Mouse (Mus musculus) CD8-positive naive resting alpha-beta T cell, adult 2 months (primary cell): ENCODE measurements at regions not wholly inside any gene's neighbourhood (a gene's known extent, or its start where the extent isn't known, plus 50 kb on each side); places are given as distances from the start of the nearest gene placed in this dataset.

Experiments used
- DNase-seq, 2 experiments: peaks; one replicate each; pipeline ENCODE4 v3.0.0; 2022; ENCODE audit warnings: low read depth in 2 of 2, low spot score in 2 of 2

GRCm38 (mm10) chr1:102628061-102628460, 2140.3 kb upstream of the Cdh20 start:
- peak; percentile 100 for DNase-seq

DNA sequence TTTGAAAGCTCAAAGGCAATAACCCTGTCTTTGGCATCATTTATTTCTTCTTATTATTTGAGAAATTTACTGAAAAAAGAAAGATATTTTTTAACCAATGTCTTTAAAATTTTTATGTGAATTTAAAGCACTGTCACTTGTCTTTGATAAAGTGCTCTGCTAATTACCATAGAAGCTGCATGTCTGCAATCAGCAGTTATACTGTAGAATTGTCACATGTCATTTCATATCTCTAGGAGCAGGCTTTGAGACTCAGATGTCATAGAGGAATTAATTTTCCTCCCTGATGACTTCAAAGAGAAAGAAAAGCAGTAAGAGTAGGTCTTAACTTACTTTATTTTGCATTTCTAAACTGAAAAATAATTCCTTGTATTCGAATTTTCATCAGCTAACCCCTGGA, 2123.9 kb upstream of the Cdh20 start:
- DNase-seq: no peak

GRCm38 (mm10) chr1:102687367-102688070, 2080.8 kb upstream of the Cdh20 start:
- no peak for DNase-seq

- no peak for DNase-seq
Measured at GRCm38 (mm10) chr1:102716459-102716858, 2051.9 kb upstream of the Cdh20 start.

- DNase-seq: no peak
Measured at GRCm38 (mm10) chr1:102733991-102734390, 2034.3 kb upstream of the Cdh20 start.

- DNase-seq: no peak
Measured at GRCm38 (mm10) chr1:102735392-102735791, 2032.9 kb upstream of the Cdh20 start.

GRCm38 (mm10) chr1:102757941-102758340, 2010.4 kb upstream of the Cdh20 start:
- DNase-seq: no peak
